Mouse (Mus musculus) kidney, adult 10 weeks (tissue): ENCODE measurements around the gene Vamp9. TPM values are rescaled to one million over a fixed set of nuclear protein-coding genes. Genes with fewer than 3 reads are reported as not detected.

Experiments used
- polyA plus RNA-seq: library from polyadenylated mRNA; stranded (reverse); fragments of 350-450 nt; fragmentation: Illumina TruSeq; extraction: RNeasy Lipid Tissue Mini Kit (QIAGEN cat#74804); gene quantifications from one replicate; pipeline ENCODE4 v1.2.3, GENCODE M21; 2014; ENCODE audit warnings: low read depth, low replicate concordance

The Vamp9 gene
- polyA plus RNA-seq = not detected

GRCm38 (mm10) chr5:99906181-99906956 lies at the start of gene Vamp9:
TSS of gene Vamp9 (plus strand) at chr5:99906254.

DNA sequence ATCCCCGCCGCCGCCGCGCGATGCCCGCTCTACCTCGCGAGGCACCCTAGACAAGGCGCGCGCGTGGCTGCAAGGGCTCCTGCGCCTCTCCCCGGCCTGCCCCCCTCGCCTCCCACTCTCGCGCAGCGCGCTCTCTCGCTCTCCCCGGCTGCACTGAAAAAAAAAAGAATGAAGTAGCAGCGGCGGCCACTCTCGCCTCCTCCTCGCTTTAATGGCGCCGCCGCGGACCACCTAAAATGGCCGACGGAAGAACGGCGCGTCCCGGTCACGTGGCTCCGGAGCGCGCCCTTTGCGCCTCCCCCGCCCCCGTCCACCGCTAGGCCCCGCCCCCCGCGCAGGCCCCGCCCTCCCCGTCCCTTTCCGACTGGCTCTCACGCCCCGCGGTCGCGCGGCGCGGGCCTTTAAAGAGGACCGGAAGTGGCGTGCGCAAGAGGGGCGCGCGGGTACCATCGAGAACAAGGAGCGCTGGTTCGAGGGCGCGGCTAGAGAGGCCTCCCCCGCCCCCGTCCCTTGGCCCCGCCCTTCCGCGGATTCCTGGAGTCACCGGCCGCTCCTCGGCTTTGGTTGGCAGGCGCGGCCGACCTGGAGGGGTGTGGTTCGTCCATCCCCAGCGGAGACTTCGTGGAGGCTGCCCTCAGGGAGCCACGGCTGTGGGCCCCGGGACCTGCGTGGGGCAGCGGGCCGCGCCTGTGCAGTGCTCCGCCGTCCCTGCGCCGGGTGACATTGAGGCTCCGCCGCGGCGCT lies 72.8 kb downstream of the Vamp9 start, which contains the start of the genes Hnrnpd and 4930524J08Rik:
Hnrnpd (minus strand) TSS at position 240 of the 744 bp plus-strand sequence.
4930524J08Rik (plus strand) TSS at position 363 of the 744 bp plus-strand sequence.

Other genes with a start within 250 kb of the Vamp9 start
- 15.0 TPM for gene Rasgef1b, start 177.2 kb upstream of the Vamp9 start, polyA plus RNA-seq
- 255 TPM for gene Hnrnpd, start 72.7 kb downstream of the Vamp9 start, polyA plus RNA-seq
- gene 4930524J08Rik, start 72.8 kb downstream of the Vamp9 start, polyA plus RNA-seq = not detected
- gene Hnrnpdl, start 133.4 kb downstream of the Vamp9 start, polyA plus RNA-seq = 132 TPM
- gene Enoph1, start 133.7 kb downstream of the Vamp9 start, polyA plus RNA-seq = 8.0 TPM